Mouse (Mus musculus) brain, embryonic 14.5 days (tissue): ENCODE measurements around the gene Sox5.

Source experiments
- CTCF ChIP-seq: fragments of 200-500 bp; IDR thresholded peaks from 2 replicates; pipeline ENCODE4 v1.5.1; 2012; ENCODE audit warnings: inconsistent platforms, mild to moderate bottlenecking, moderate library complexity, borderline replicate concordance; ENCODE audit not compliant: insufficient read depth, insufficient read length; ENCODE audit errors: extremely low read depth
- POLR2A ChIP-seq: fragments of 200-500 bp; IDR thresholded peaks from 2 replicates; pipeline ENCODE4 v1.6.1; 2012; ENCODE audit warnings: mild to moderate bottlenecking, inconsistent platforms, borderline replicate concordance; ENCODE audit not compliant: poor library complexity, insufficient read depth, insufficient read length, severe bottlenecking; ENCODE audit errors: extremely low read depth

- TF ChIP-seq POLR2A (no peak), CTCF (no peak)
Observed at GRCm38 (mm10) chr6:144111561-144111960, 670.2 kb downstream of the Sox5 start.
